In the genomic region with DNA sequence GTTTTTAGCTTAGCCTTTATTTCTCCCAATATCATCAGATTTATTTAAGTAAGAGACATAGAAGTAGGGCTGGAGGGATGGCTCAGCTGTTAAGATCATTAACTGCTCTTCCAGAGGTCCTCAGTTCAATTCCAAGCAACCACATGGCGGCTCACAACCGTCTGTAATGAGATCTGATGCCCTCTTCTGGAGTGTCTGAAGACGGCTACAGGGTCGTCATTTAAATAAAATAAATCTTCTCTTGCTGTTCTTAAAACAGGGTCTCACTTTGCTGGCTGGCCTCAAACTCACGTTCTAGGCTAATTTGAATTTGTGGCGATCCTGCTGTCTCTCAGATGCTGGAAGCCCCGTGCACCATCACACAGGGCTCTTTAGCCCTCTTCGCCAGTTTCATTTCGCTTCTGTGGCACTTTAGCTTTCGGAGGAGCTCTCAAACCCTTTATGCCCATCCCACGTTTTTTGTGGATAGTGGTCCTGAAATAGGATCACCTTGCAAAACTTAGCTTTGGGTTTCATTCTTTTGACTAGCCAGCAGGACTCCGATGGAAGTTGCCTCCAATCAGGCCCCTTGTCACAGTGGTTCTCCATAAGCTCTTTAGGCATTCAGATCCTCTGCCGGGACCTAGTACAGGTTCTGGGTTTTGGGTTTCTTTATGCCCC, we compare ENCODE assay signal across 8 mouse cellular contexts. TPM values are rescaled to one million over a fixed set of nuclear protein-coding genes. Genes with fewer than 3 reads are reported as not detected.
A peak's percentile ranks its signal among the peaks of the same experiment; 100 is the strongest.
DNase-seq lines count a peak whose midpoint lies in the region; ATAC-seq and TF ChIP-seq lines count a peak whose summit lies in the region.

No protein-coding gene starts in this region.

- no peaks in the 10 kb centered on the region for H3K27me3 ChIP-seq in E14TG2a.4 (ENCODE audit: insufficient read depth, low read length)
- no peaks in the 10 kb centered on the region for H3K27me3 ChIP-seq in intestine, embryonic 14.5 days (replicated peaks; ENCODE audit: control insufficient read depth, insufficient read depth, low read length)
- H3K27me3 ChIP-seq in midbrain, postnatal 0 days (ENCODE audit: insufficient read depth, low read length), result no peaks in the 10 kb centered on the region

- TF ChIP-seq CTCF in E14TG2a.4 (conservative IDR thresholded peaks at IDR 0.05; ENCODE audit: low read length), result no peak
- TF ChIP-seq CTCF in cortical plate, adult 2 months (IDR thresholded peaks at IDR 0.05; ENCODE audit: extremely low read depth, insufficient read depth, low read length), result 0 out of 2 replicates have a peak, but pooled peaks have one; percentile 1
- TF ChIP-seq CTCF in midbrain, postnatal 0 days (IDR thresholded peaks at IDR 0.05), result peak; percentile 25; the same call in 1 of the 2 replicates

- peak overlapping the region; percentile 57 for H3K9ac ChIP-seq in intestine, embryonic 14.5 days (ENCODE audit: low read length)
- H3K9ac ChIP-seq in midbrain, postnatal 0 days (replicated peaks; ENCODE audit: low read length, poor library complexity, severe bottlenecking), result peak overlapping the region; percentile 50

- no peaks in the 10 kb centered on the region for H3K9me3 ChIP-seq in E14TG2a.4 (ENCODE audit: low read length)
- H3K9me3 ChIP-seq in intestine, embryonic 14.5 days (ENCODE audit: control insufficient read depth, low read length), result no peaks in the 10 kb centered on the region
- H3K9me3 ChIP-seq in midbrain, postnatal 0 days (ENCODE audit: low read length), result no peaks in the 10 kb centered on the region

- peak overlapping the region; percentile 27; the same call in 1 of the 2 replicates for H3K27ac ChIP-seq in cortical plate, adult 2 months (ENCODE audit: insufficient read depth, low read length)
- H3K27ac ChIP-seq in intestine, embryonic 14.5 days (ENCODE audit: low read depth), result no peak overlapping the region; the same call in 1 of the 2 replicates
- peak overlapping the region; percentile 47; the same call in 1 of the 2 replicates for H3K27ac ChIP-seq in midbrain, postnatal 0 days (ENCODE audit: low read depth, low read length)

- H3K36me3 ChIP-seq in E14TG2a.4 (ENCODE audit: insufficient read depth, low read length), result peaks cover 4% of the 10 kb centered on the region; the same call in 1 of the 2 replicates
- H3K36me3 ChIP-seq in intestine, embryonic 14.5 days (ENCODE audit: control insufficient read depth, insufficient read depth, low read length), result no peaks in the 10 kb centered on the region
- peaks cover under 1% of the 10 kb centered on the region; the same call in 1 of the 2 replicates for H3K36me3 ChIP-seq in midbrain, postnatal 0 days (ENCODE audit: insufficient read depth, low read length)

- no peak for TF ChIP-seq POLR2A in cortical plate, adult 2 months (IDR thresholded peaks at IDR 0.05; ENCODE audit: extremely low read depth, insufficient read depth, low read length)

- peak overlapping the region; percentile 74 for H3K4me2 ChIP-seq in intestine, embryonic 14.5 days (ENCODE audit: low read length)
- peak overlapping the region; percentile 85 for H3K4me2 ChIP-seq in midbrain, postnatal 0 days (ENCODE audit: low read depth, low read length, poor library complexity, severe bottlenecking)

- WGBS in intestine, embryonic 14.5 days, result 14% methylated on average over 13 of the region's 13 CpGs
- WGBS in midbrain, postnatal 0 days, result 11% methylated on average over 13 of the region's 13 CpGs

- ATAC-seq in intestine, embryonic 14.5 days (replicated peaks; ENCODE audit: low FRiP score, low TSS enrichment, low read depth), result peak; percentile 2; the same call in 1 of the 2 replicates
- ATAC-seq in midbrain, postnatal 0 days (ENCODE audit: low FRiP score), result no peak

- H3K4me3 ChIP-seq in E14TG2a.4 (replicated peaks; ENCODE audit: low read length), result peak overlapping the region; percentile 79
- H3K4me3 ChIP-seq in cortical plate, adult 2 months (ENCODE audit: insufficient read depth, low read length), result peak overlapping the region; percentile 78
- H3K4me3 ChIP-seq in intestine, embryonic 14.5 days (ENCODE audit: low read depth, low read length), result peak overlapping the region; percentile 54
- peak overlapping the region; percentile 67 for H3K4me3 ChIP-seq in midbrain, postnatal 0 days (ENCODE audit: low read depth, low read length)

- peaks cover 18% of the 10 kb centered on the region for H3K4me1 ChIP-seq in E14TG2a.4 (replicated peaks; ENCODE audit: low read depth, low read length)
- H3K4me1 ChIP-seq in cortical plate, adult 2 months (ENCODE audit: control insufficient read depth, insufficient read depth, low read length), result no peaks in the 10 kb centered on the region
- peaks cover 6% of the 10 kb centered on the region; the same call in 1 of the 2 replicates for H3K4me1 ChIP-seq in intestine, embryonic 14.5 days (replicated peaks; ENCODE audit: control insufficient read depth, insufficient read depth, low read length)
- no peaks in the 10 kb centered on the region for H3K4me1 ChIP-seq in midbrain, postnatal 0 days (ENCODE audit: insufficient read depth, low read length)

- peak; percentile 34 for DNase-seq in kidney, adult 9 months
- no peak for DNase-seq in kidney, postnatal 10 days
- DNase-seq in intestine, embryonic 14.5 days (ENCODE audit: low spot score), result no peak
- DNase-seq in midbrain, postnatal 0 days (ENCODE audit: low spot score), result no peak
- DNase-seq in ovary, adult 18-20 months (ENCODE audit: low spot score), result no peak
- no peak for DNase-seq in kidney, adult 11 months

RNA-seq across cellular contexts. Expression of gene Tmem106c, which starts 0.5 kb away (rescaled TPM):
- 58.3 and 63.6 TPM in 2 replicates for polyA plus RNA-seq in cortical plate, adult 2 months (2012; rRNA removed)
- 39.0 and 43.4 TPM in 2 replicates for polyA plus RNA-seq in intestine, embryonic 14.5 days (2014; fragmentation: Nextera tagmentation; extraction: Ambion mirVana)
- 40.3 and 57.7 TPM in 2 replicates for total RNA-seq in midbrain, postnatal 0 days (2014; rRNA removed)
- polyA plus RNA-seq in midbrain, postnatal 0 days (2015; fragmentation: Nextera tagmentation; extraction: Ambion mirVana), result 43.8 and 49.2 TPM in 2 replicates

RNA-seq across cellular contexts. Expression of gene Col2a1, which starts 41.0 kb away (rescaled TPM):
- polyA plus RNA-seq in cortical plate, adult 2 months (2012; rRNA removed), result 0.87 and 1.1 TPM in 2 replicates
- 2.3 and 4.5 TPM in 2 replicates for polyA plus RNA-seq in intestine, embryonic 14.5 days (2014; fragmentation: Nextera tagmentation; extraction: Ambion mirVana)
- 13.8 and 17.8 TPM in 2 replicates for total RNA-seq in midbrain, postnatal 0 days (2014; rRNA removed)
- polyA plus RNA-seq in midbrain, postnatal 0 days (2015; fragmentation: Nextera tagmentation; extraction: Ambion mirVana), result 4.9 and 6.2 TPM in 2 replicates

RNA-seq across cellular contexts. Expression of gene Vdr, which starts 53.0 kb away (rescaled TPM):
- 0.17 and 0.25 TPM in 2 replicates for polyA plus RNA-seq in cortical plate, adult 2 months (2012; rRNA removed)
- 0.66 and 0.80 TPM in 2 replicates for polyA plus RNA-seq in intestine, embryonic 14.5 days (2014; fragmentation: Nextera tagmentation; extraction: Ambion mirVana)
- 0.09 and 0.27 TPM in 2 replicates for total RNA-seq in midbrain, postnatal 0 days (2014; rRNA removed)
- polyA plus RNA-seq in midbrain, postnatal 0 days (2015; fragmentation: Nextera tagmentation; extraction: Ambion mirVana), result 0.12 and 0.22 TPM in 2 replicates
